Mouse (Mus musculus) frontal cortex, adult 2 months (tissue): Measurements from ENCODE around the gene Yap1. TPM values are rescaled to one million over a fixed set of nuclear protein-coding genes. Genes with fewer than 3 reads are reported as not detected.
"Not testable (repeated sequence)": the region's sequence is repeated elsewhere in the genome, so short reads cannot be mapped to it uniquely, and the experiment has no call there.

Source experiments
- DNase-seq, 2 experiments: peaks; one replicate each; pipeline ENCODE4 v3.0.0; 2022; ENCODE audit warnings: low spot score in 1 of 2; ENCODE audit errors: extremely low spot score in 1 of 2
- polyA plus RNA-seq: library from polyadenylated mRNA; depleted of rRNA; stranded (reverse); fragments of >200 nt; gene quantifications from 2 replicates; pipeline ENCODE4 v1.2.3, GENCODE M21; 2012; rRNA removed

The Yap1 gene
- polyA plus RNA-seq, 1 experiment, result 18.8 TPM

DNA sequence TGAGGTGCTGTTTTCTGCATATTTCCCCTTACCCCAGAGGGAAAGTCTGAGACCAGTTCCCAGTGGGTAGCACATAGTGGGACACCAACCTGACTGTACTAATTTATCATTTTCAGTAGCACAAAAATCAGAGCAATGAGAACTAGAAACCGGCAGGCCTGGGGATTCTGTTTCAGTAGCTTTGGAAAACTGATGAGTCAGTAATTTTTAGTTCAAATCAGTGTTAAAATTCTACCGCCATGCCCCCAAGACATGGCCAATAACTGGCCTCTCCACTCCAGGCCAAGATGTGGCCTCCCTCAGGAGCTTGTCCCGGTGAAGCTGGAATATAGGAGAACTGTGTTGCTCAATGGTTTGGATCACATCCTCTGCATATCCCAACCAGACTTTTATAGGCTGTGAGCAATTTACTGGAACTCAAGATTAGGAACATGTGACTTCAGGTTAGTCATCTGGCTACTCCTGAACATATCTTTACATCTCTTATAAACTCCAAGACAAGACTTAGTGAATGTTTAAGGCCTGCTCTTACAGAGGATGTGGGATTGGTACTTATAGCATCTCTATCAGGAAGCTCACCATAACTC, 76.1 kb downstream of the Yap1 start:
- no peak for DNase-seq

DNA sequence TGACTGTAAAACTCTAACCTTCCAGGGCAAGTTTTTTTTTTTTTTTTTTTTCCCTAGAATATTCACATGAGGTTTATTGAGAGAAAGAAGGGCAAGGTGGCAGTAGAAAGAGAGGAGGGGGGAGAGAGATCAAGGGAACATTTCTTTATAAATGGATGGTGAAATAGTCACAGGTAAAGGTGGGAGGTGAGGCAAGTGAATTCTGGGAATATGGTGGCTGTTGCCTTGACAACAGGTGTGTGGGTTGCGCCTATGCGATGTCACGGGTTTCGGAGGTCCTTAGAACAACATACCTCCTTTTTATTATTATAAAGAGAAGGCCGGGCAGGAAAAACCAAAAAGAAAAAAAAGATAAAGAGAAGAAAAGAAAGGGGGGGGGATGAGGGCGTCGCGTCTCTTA, 89.5 kb downstream of the Yap1 start:
- DNase-seq, result no peak

DNA sequence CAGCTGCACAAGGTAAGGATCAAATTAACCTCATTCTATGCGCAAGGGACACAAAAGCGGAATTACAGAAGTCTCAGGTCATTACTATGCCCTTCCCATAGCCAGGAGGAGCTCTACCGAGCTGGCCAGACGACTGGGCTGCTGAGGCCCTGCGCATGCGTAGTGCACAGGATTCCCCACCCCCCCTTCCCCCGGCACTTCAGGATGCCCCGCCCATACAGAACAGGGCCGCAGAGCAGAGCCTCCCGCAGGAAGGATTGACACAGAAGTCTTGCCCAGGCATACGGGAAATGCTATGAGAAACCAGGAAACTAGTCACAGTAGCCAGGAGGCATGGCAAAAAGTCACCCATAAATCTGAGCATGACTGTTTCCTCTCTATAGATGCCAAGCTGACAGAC, 89.9 kb downstream of the Yap1 start:
- peak in 1 of 2 experiments; percentile 30 for DNase-seq

DNA sequence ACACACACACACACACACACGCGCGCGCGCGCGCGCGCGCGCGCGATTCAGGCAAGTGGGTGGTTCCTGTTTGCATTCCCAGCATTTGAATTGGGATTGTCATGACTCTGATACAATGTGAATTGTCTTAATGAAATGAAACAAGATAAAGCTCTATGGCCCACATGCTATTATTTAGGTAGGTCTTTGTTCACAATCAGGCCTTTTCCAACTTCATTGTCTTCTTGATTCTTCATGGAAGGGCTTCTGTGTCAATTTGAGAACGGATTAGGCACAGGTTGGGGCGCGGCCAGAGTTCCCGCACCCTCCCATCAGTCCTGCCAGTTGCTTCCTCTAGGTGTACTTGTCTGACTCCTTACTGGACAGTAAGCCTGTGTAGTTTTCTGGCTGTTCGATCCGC, 90.4 kb downstream of the Yap1 start:
- no peak for DNase-seq

DNA sequence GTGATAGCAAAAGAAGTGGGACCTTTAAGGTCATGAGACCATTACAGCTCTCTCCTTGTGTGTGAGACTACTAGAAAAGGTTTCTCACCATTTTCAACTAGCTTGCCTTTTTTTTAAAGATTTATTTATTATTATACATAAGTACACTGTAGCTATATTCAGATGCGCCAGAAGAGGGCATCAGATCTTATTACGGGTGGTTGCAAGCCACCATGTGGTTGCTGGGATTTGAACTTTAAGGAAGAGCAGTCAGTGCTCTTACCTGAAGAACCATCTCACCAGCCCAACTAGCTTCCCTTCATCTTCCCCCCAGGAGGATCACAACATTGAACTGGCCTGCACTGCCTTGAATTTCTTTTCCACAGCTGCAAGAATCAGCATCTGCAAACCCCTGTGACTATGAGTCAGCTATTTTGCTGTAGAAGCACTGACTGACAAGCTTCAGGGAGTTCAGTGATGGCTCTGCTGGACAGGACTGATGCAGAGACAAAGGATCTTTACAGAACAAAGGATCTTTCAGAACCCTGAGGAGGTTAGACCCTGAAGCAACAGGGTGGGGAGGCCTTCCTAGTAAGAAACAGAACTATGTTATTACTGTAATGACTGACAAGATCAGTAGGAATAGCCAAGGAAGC, 96.9 kb downstream of the Yap1 start:
- DNase-seq, result no peak

DNA sequence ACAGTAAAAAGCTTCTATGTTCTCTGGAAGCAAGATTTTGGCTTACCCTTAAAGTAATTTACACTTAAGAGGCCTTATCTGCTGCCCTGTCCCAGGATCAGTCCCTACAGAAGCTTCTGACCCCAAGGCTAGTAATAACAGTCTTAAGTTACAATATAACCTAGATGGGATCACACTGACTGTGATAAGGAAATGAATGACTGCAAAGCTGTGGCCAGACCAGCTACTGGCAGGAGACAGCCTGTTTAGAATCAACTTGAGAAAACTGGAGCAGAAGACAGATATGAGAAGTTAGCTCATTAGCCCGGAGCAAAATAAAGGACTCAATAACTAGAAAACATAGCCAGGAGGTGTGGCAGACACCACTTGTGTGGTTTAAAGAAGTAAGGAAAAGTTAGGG, 97.8 kb downstream of the Yap1 start:
- no peak for DNase-seq

DNA sequence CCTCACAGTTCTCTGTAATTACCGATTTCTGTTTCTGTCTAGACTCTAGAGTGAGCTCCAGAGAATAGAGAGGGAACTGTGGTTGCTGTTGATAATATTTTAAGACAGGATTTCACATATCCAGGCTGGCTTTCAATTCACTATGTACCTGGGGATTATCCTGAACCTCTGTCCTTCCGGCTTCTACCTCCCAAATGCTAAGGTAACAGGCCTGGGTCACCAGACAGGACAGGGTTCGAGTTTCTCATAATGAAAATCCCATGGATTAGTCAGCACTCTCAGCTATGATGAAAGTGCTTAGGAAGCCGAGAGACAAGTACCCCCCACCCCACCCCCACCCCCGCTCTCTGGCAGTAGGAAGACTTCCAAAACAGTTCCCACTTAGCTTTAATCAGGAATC, 100.6 kb downstream of the Yap1 start:
- no peak for DNase-seq

DNA sequence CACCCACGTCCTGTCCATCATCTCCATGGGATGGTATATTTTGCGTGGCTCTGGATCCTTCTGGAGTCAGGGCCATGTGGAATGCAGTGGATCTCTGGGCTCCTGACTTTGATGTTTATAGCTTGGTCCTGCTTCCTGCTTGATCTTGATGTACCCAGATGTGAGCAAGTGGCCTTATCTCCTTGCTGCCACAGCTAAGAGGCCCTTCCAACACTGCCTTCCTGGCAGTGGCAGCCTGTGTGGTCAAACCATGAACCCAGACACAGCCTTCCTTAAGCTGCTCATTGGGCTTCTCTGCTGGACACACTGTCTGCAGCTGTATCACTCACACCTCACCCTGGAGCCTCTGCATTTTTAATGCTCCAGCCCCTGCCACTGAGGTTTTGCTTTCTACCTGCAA, 101.1 kb downstream of the Yap1 start:
- no peak for DNase-seq

DNA sequence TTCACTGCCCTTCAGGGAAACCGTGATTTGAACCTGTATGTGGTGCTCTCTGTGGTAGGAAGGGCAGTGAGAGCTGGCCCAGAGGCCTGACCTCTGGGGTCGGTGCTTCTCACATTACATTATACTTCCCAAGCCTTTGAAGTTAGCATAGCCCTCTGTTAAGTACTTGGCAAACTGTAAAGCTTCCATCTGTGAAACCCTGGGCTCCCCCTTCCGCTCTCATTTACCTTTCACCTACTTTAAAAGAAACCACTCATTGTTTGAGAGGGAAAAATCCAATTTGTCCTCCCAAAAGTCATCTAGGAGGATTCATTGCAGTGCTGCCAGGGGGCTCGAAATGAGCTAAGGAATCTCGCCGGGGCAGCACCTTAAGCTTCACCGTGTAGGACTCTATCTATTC, 102.1 kb downstream of the Yap1 start:
- DNase-seq, result no peak

DNA sequence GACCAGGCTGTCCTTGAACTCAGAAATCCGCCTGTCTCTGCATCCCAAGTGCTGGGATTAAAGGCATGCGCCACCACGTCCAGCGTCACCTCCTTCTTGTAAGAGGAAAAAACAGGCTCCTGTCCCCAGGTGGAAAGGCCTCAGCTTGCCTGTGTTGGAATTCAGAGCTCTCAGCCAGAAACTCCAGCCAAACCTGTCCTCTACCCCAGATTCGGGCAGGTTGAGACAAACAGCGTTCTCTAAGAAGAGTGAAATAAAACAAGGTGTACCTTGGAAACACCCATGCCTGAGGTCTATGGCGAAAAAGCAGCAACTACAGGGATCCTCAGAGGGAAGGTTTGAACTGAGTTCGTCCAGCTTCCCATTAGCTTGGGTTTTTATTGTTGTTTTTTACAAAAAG, 103.4 kb downstream of the Yap1 start:
- DNase-seq, result no peak

DNA sequence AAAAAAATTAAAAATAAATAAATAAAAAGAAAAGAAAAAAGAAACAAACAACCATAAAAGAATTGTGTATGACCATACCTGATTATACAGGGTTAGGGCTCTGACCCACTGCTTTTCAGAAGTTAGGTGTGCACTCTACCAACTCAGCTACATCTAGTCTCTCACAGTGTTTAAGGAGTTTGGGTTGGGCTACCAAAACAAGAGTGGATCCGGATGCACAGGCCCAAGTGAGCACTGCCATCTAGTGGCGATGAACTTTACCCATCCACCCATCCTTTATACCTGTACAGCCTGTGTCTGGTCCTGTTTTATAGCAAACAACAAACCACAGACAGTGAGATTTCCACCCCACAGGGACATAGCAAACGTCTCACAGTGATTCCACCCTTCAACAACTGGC, 106.9 kb downstream of the Yap1 start:
- DNase-seq, result peak; percentile 15 to 83

DNA sequence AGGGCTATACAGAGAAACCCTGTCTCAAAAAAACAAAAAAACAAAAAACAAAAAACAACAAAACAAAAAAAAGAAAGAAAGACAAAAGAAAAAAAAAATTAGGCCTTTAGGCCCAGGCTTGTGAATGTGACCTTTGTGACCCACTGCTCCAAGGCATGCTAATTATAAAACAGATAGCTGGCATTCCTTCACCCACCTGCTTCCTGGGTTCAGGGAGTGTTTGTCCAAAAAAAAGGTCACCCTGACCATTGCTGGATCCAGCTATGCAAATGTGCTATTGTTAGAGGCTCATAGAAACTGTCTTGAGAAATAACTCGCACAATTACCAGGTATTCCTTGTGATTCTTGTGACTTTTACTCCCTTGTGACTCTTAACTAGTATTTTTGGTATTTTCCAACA, 112.6 kb downstream of the Yap1 start:
- not testable (repeated sequence) for DNase-seq

DNA sequence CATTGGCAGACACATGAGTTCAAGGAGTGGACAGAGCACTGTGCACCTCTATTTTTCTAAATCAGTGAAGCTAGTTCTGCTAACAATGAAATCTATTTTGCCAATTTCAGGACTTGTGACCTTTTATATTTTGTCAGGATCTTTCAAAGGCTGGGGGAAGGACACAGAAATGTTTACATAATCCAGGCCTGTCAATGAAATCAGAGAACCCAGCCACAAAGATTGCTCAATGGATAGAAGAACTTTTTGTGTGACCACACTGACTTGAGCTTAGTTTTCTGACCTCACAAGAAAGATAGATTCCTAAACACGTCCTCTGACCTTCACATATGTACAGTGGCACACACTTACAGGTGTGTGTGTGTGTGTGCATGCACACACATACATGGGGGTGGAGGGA, 113.2 kb downstream of the Yap1 start:
- DNase-seq, result no peak

DNA sequence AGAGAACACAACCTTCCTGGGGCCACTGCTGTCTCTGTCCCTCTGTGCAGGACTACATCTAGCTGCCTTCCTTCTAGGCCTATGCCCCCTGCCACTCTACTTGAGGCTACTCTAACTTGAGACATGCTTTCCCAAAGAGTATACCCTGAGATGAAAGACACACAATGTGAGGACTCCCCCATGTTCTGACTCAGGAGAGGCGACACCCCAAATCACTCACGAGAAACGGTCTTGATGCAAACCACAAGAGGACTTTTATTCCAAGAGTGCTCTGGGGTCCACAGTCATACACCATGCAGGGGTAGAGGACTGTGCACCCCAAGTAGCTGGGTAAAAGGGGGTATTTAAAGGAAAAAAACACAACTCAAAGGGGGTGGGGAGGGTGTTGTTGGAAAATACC, 120.0 kb downstream of the Yap1 start:
- DNase-seq, result no peak

DNA sequence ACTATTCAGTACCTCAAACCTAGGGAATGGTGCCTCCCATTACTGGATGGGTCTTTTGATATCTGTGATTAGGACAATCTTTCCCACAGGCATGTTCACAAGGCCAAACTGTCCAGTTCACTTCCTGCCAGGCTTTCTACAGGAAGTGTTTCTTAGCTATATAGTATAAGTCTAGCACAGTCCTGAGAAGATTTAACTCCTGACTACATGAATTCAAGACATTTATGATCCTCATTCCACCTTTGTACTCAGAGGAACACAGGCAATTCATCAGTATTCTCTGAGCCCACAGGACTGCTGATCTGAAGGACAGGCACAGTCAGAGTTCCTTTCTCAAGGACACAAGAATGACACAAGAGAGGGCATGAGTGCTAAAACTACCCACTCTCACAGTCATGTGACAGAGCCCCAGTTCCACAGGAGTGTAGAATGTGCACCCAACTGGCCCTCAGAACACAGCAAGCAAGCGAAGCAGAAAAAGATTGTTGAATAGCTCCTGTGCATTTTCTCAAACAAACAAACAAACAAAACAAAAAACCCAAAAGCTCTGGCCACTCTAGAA, 122.0 kb downstream of the Yap1 start:
- DNase-seq, result no peak

Other genes with a start within 250 kb of the Yap1 start
- gene Tmem123, start 240.6 kb downstream of the Yap1 start, polyA plus RNA-seq, result 15.5 and 16.6 TPM in 2 replicates
- 29.0 and 30.6 TPM in 2 replicates for gene Birc2, start 167.5 kb downstream of the Yap1 start, polyA plus RNA-seq
- gene Birc3, start 131.4 kb downstream of the Yap1 start, polyA plus RNA-seq, result 2.4 and 3.5 TPM in 2 replicates
- 7.5 and 8.0 TPM in 2 replicates for gene Cfap300, start 38.2 kb upstream of the Yap1 start, polyA plus RNA-seq
- gene Cep126, start 129.7 kb upstream of the Yap1 start, polyA plus RNA-seq, result 9.0 and 9.5 TPM in 2 replicates